Mouse (Mus musculus) cerebellum, postnatal 14 days (tissue): ENCODE measurements around the gene Tcea2.

Source experiments
- DNase-seq, 2 experiments: peaks; one replicate each; pipeline ENCODE4 v3.0.0; 2021; ENCODE audit warnings: mixed read lengths in 2 of 2

The Tcea2 gene

DNA sequence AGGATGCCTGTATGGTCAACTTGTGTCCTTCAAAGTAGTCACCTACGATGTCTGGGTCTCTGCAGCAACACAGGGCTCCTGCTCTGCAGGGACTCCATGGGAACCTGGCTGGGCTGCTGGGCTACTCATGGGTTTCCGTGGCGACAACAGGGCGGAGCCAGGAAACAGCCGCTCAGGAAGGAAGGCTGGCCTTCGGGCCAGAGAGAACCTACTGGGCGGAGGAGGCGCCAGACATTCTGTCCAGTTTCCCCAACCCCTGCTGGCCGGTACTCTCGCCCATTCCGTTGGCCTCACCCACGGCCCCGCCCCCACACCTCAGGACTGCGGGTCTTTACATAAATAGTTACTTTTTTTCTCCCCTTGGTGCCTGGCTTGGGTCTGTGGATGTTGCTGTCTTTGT lies 4.7 kb upstream of the Tcea2 start:
- DNase-seq: peak; percentile 60 to 63

DNA sequence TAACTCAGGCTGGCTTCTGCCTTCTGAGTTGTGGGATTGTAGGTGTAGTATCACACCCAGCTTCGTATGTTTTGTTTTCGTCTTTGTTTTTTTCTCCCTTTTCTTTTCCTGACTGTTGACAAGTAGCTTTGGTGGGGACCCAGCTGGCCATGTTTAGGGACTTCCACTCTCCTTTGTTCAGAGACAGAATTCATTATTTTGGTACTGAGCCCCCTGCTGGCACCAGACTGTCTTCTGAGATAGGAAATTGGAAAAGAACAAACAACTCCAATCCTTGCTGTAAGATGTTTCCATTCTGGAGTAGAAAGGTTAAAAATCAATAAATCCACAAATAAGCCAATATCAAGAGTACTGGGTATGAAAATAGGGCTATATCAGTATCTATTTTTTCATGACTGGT lies 3.7 kb upstream of the Tcea2 start:
- peak in 1 of 2 experiments; percentile 45 for DNase-seq

DNA sequence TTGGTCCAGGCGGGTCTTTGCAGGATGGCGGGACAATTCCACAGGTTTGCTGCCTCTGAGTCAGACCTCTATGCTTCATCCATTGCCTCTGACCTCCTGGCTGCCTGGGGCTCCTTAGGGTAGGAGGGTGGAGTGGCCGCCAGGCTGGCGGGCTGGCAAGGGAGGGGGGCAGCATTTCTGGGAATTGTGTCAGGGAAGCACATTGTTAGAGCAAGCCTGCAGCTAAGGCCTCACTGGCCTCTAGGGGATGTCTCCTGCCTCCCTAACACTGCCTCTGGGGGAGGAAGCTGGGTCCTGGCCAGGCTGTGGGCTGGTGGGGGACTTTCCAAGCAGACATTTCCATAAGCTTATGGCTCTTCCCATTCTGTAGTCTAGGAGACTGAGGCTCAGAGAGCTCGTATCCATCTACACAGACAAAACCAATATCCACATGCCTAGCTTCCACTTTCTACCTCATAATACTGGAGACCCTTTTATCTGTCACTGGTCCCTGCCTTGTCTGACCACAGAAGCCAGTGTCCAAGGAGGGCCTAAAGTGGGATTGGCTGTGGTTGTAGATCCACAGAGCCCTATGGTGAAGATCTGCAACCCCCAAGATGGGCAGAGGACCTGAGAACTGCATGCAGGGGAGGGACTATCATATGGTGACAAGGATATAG lies 2.9 kb upstream of the Tcea2 start:
- DNase-seq: no peak

DNA sequence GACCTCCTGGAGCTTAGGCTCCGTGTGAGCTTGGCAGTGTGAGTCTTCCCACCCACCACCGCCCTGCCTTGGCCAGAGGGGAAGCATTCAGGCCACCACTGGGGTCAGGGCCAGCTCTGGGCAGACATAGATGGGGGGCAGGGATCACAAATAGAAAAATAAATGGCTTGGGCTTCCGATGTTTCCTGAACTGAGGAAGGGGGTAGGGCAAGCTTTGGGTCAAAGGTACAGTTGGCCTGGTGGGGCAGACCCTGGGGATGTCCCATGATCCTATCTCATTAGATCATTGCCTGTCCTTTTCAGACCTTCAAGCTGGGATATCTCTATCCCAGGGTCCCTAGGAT lies 2.4 kb upstream of the Tcea2 start:
- no peak for DNase-seq

DNA sequence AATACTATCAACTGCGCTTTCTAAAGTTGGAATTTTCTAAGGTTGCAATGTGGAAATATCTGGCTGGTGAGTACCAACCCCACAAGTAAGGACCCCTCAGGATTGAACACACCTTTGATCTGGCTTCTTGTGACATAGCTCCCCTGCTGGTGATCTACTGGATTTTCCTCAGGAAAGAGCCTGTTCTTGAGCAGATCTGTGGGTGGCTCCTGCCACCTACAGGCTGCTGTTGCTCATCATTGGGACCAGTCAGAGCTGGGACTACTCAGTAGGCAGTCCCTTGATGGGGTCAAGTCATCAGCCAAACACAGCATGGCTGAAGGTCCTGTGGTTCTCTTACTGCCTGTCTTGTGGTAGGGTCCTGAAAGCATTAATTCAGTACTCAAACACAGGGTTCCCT lies 1.3 kb upstream of the Tcea2 start:
- peak; percentile 76 for DNase-seq

DNA sequence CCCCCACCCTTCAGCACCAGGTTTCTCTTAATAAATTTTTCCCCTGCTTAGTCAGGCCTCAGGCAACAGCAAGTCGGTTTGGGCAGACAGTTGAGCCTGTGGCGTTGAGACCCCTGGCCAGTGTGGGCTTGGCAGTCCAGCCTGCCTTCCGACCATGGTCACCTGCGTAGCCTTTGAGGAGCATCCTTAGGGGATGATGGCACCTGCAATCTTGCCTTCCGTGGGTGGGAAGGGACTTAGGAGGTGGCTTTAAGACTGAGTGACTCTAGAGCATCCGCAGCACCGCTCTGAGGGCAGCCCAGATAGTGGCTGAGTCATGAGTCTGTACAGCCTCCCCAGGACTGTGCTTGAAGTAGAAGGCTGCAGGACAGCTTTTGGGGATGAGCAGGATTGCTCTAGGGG lies 607 bp downstream of the Tcea2 start:
- DNase-seq: peak in 1 of 2 experiments; percentile 53

DNA sequence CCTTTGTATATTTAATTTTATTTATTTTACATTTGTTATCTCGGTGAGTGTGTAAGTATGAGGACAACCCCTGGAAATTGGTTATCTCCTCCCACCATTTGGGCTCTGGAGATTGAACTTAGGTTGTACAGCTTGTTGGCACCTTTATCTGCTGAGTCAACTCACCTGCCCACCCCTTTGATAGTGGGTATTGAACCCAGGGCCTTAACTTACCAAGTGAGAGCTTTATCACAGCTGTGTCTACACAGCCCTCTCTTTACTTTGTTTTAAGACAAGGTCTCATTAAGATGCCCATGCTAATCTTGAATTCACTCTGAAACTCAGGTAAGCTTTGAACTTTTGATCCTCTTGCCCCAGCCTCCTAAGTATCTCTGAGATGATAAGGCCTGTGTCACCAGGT lies 1.9 kb downstream of the Tcea2 start:
- no peak for DNase-seq

DNA sequence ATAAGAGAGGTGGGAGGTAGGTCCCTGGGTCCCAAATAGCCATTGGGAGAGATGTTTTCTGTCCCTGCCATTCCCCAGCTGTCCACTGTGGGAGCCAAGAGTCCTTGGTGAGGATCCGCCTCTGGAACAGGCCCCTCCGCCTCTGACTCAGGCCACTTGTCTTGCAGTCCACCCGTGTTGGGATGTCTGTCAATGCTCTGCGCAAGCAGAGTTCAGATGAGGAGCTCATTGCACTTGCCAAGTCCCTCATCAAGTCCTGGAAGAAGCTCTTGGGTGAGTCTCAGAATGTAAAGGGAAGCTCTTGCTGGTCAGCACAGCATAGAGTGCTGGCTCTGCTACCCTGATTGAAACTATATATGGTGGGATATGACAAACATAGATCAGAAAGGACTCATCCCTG lies 3.3 kb downstream of the Tcea2 start:
- DNase-seq: no peak

DNA sequence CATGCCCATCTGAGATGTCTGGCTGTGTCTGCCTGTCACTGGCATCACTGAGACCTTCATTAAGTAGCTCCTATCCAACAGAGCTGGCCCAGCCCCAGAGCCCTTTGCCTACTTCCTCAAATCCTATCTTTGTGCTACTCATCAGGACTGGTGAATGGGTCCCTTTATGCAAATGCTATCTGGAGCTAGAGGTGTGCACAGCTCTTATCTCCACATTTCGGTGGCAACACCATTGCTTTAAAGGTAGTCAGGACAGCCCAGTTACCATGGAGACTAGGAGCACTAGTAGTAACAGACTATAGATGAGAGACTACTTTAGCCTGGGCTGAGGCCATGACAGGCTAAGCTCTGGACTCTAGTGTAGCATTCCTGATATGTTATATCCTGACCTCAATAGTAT lies 4.6 kb downstream of the Tcea2 start:
- DNase-seq: no peak

DNA sequence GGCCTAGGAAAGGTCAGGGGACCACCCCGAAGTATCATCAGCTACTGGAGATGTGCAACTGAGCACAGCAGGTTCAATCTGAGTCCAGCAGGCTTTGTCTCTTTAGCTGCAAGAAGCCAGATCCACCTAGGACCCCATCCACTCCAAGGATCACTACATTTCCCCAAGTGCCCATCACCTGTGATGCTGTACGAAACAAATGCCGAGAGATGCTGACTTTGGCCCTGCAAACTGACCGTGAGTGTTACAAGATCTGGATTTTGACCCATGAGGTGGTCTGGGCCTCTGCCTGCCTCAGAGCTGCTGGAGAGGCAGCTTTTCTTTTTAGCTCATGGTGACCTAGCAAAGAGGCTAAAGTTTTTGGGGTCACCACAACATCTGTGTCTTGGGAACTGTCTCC lies 5.6 kb downstream of the Tcea2 start:
- no peak for DNase-seq

DNA sequence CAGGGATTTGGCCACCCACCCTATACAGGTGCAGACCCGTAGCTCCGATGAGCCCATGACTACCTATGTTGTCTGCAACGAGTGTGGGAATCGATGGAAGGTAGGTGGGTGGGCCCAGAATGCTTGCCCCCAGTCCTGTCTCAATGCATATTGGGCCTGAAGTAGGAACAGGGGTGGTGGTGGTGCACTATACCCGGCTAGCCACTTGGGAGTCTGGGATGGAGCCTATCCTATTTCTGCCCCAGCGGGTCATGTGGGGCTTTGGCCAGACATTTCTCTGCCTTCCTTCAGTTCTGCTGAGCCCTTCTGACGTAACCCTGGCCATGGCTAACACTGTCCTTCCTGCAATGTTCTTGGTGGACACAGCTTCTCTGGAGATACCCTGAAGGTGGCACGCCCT lies 7.5 kb downstream of the Tcea2 start:
- no peak for DNase-seq

DNA sequence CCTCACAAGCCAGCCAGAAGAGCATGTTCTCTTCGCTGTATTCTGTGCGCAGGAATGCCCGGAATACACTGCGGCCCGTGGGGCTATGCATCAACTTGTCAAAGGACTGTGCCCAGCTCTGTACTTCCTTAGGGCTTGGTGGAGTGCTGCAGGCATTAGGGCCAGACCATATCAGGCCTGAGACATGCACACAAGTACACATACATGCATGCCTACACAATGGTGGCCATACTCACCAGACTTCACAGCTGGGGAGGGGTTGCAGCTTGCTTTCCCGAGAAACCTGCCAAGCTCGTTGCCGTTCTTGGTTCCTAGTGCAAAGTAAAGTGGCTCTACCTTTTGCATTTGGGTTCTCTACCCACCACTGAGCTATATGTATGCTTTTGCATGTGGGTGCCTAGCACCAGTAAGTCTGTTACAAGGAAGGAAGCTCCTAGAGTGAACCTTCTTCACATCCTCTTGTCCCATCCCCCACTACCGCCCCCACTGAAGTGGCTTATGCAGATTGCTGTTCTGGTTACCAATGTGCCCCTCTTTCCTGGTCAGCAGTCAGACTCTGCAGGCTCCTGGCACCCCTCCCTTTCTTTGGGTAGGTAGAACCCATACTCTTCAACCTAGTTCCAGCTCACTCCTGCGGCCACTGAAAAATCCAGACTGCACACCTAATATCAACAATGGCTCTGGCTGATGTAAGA lies 9.5 kb downstream of the Tcea2 start:
- DNase-seq: peak in 1 of 2 experiments; percentile 40

DNA sequence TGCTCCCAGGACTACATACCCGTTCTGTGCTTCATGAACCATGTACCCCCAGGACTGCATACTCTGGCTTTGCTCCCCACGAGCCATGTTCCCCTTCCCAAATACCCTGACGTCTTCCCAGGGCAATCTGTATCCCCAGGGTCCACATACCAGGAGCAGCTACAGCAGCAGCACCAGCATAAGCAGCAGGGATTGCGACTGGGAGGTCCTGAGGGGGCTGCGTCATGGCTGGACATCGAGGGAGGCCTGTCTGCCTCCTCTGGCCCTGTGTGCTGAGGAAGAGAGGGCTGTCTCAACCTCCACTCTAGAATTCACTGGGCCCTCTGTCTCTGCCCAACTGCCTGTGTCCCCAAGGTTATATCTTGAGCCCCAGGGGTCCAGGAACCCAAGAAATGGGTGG lies 11.0 kb downstream of the Tcea2 start:
- no peak for DNase-seq

DNA sequence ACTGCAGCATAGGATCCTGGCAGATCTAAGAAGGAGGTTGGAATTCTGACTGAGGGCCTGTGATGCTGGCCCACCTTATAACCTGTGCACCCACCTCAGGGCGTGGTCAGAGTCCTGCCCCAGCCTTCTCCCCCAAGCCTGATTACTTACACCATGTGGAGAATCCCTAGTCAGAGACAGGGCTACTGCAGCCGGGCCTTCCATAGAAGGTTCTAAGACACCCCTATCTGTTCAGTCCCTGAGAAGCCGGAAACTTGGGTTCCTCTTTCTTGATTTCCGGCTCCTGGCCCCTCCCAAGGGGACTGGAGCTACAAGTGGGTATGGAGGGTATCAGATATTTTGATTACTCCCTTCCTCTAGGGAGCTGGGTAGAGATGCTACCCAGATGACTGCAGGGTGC lies 11.5 kb downstream of the Tcea2 start:
- DNase-seq: no peak

DNA sequence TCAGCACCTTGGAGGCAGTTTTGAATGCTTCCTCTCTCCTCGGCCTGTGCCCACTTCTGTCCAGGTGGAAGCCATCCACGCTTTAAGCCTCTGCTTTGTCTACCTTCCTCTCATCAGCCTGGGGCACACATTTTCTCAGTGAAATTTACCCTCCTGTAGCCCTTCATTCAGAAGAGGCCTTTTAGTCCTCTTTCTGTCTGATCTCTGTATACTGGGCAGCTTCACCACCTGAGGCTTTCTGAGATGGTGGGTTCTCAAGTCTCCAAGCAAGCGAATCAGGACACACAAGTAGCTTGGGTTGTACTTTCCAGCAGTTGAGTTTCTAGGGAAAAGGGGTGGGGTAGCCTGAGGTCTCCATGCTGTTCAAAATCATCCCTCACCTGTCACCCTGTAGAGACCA lies 12.2 kb downstream of the Tcea2 start:
- DNase-seq: no peak

DNA sequence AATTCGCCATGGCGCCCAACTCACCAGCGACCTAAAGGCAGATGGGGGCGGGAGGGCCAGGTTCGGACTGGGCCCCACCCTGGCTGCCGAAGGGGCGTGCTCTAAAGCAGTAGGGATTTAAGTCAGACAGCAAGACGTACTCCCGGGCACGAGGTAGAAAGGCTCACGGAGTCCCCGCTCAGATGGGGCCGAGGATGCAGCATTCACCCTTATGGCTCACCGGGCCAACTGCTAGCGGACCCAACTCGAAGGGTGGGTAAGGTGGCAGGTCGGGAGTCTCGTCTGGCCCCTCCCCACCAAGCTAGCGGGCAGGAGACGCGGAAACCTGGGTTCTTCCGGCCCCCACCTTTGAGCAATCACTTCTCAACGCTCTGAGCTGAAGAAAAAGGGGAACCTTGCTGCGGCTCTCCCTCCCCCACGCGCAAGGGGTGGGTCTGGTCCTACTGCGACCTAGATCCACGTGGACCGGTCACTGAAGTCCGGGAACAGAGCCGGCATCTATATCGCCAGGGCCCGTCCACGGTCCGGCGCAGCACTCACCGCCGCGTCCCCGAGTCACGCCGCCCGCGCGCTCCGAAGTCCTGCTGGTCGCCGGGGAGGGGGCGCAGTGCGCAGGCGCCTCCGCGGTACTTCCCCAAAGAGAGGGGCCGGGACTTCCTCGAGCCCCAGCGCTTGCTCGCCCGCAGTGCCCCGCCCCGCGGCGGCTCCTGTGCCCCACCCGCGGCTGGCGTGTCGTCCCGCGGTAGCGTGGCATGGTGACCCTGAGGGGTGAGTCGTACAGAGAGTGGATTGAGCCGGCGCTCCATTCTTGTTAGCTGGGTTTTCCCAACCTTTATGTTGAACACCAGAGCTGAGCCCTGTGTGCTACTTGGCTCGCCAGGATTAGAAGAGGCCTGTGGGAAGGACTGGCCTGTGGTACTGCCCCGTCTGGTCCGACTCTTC lies 13.5 kb downstream of the Tcea2 start, which contains the start of gene Rgs19:
Gene Rgs19, minus strand, starts transcription at position 639 of the 942 bp plus-strand sequence.
- peak; percentile 74 to 84 for DNase-seq

DNA sequence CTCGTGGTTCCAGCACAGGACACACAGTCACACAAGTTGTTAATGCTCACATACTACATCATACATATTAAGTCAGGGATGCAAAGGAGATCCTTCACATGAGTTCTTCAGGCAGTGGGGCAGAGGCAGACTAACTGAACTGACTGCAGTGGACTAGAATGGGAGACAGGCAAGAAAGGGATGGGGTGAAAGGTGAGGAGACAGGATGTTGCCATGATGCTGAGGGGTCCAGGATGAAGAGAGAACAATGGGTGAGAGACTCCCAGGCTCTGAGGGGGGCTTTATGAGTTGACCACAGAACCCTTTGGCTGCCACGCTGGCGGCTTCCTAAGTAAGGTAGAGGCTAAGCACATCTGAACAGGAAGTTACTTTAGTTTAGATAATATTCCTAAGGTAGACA lies 14.5 kb downstream of the Tcea2 start:
- no peak for DNase-seq

DNA sequence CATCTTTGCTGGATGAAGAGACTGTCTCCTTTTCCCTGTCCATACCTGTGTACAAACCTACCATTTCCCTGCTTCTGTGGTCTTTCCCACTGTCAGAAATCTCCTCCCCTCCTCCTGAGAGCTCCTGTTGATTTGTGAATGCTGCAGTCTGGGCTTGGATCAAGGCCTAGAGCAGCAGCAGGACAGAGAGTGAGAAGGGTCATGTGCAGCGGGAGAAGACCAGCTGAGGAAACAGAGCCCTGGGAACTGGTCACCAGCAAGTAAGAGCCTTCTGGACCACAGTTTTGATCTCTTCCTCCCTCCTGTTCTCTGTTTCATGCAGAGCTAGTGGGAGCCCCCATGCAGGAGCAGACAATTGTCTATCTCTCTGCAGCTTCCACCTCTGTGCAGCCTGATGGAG lies 15.7 kb downstream of the Tcea2 start:
- no peak for DNase-seq

DNA sequence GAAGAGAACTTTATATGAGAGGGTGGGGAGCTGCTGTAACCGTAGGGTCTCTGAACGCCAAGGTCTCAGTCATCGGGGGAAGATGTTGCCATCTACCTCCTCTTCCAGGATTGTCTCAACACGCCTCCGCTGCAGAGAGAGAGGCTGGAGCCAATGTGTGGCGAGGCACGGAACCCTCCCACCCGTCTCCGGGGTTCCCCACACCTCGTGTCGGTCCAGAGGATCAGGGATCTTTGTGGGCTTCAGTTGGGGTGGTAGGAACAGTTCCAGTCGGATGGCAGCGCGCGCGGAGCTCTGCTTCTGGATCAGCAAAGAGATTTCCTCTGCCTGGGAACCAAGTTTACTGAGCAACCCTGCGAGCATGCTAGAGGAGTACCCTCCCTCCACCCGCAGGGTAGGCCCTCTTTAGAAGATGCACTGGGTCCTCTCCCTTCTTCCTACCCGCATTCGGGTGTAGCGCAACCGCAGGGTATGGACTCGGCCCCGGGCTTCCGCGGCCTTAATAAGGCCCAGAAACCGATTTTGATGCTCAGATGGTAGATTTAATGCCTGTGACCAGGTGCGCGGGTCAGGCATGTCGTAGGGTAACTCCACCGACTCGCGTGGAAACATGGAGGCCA lies 16.8 kb downstream of the Tcea2 start:
- no peak for DNase-seq

DNA sequence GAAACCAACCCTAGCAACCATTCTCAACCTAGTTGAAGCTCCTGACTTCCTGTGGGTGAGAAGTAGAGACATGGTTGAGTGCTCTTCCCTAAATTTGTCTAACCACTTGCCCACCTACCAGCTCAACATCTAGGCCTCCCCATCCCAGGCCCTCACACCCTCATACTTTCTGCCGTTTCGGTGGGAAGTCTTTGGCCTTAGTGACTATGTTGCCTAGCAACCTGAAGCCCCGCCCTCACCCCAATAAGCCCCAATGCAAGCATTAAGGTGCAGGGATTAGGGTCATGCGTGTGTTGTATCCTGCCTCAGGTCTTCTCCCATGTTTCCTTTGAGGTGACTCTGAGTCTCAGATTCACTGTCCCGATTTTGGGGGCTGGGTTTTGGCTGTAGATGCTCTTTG lies 18.1 kb downstream of the Tcea2 start, which contains the start of gene Lkaaear1:
Gene Lkaaear1, minus strand, starts transcription at position 202 of the 400 bp plus-strand sequence.
- no peak for DNase-seq

DNA sequence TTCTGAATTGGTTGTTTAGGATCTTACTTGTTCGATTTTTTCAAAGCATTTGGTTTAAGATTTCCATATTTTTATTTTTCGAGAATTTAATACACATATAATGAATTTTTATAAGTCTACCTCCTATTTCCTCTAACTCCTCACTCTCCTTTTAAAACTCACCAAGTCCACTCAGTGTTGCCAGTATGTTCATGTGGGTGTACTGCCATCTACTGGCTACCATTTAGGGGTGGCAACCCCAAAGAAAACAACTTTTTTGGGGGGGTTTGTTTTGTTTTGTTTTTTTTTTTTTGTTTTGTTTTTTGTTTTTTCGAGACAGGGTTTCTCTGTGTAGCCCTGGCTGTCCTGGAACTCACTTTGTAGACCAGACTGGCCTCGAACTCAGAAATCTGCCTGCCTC lies 26.6 kb downstream of the Tcea2 start:
- DNase-seq: no peak

DNA sequence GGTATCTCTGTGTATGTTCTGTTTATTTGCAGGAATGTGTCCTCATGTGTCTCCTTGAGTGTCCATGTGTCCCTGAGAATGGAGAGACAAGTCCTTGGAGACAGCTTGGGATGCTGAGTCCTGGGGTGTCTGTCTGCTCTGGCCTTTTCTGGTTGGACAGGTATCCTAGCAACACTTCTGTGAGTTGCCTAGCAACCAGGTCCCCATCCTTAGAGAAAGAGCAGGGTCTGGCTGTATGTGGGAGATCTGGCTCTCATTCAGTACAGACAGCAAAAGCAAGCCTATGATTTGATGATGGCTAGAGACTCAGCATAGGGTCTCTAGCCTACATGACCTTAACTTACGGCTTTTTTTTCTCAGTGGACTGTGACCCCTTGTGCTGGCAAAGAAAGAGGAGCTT lies 33.6 kb downstream of the Tcea2 start:
- DNase-seq: peak; percentile 71 to 77

DNA sequence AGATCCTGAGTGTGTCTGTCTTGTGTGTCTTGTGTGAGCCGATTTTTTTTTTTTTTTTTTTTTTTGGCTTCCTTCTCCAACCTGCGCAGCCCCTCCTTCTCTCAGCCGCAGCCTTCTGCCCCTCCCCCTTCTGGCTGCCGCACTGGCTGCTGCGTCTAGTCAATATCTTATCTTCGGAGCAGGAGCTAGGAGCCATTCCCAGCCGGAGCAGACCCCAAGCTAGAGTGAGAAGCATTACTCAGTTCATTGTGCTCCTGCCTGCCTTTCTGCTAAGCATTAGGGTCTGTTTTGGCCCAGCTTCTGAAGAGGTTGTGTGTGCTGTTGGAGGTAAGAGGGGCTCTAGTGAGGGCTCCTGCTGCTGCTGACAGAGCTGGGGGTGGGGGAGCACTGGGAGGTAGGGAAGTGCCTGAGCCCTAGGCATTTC lies 34.8 kb downstream of the Tcea2 start, which contains the start of gene Oprl1:
Gene Oprl1, plus strand, starts transcription at position 114 of the 424 bp plus-strand sequence.
- DNase-seq: peak; percentile 83 to 85
